Mouse (Mus musculus) gastrocnemius, postnatal 4 days (tissue): ENCODE measurements around the gene Dolpp1. TPM values are rescaled to one million over a fixed set of nuclear protein-coding genes. Genes with fewer than 3 reads are reported as not detected.
A peak's percentile ranks its signal among the peaks of the same experiment; 100 is the strongest.

Source experiments
- DNase-seq, 2 experiments: peaks; one replicate each; pipeline ENCODE4 v3.0.0; 2021 to 2022; ENCODE audit warnings: low spot score in 2 of 2, mixed read lengths in 2 of 2
- total RNA-seq, 2 experiments: library from RNA; stranded (reverse); gene quantifications; 2 replicates each; pipeline ENCODE4 v1.2.3; 2021

Dolpp1 gene
- total RNA-seq, 2 experiments from 2014 or later, result 18.3 to 21.1 TPM

- no peak for DNase-seq
Measured at GRCm38 (mm10) chr2:30375893-30376292, 16.2 kb upstream of the Dolpp1 start.

- no peak for DNase-seq
Measured at GRCm38 (mm10) chr2:30377721-30378120, 14.3 kb upstream of the Dolpp1 start.

GRCm38 (mm10) chr2:30379307-30379706, 12.7 kb upstream of the Dolpp1 start:
- DNase-seq, result no peak

- no peak for DNase-seq
Measured at GRCm38 (mm10) chr2:30380564-30381376, 11.3 kb upstream of the Dolpp1 start.

GRCm38 (mm10) chr2:30381377-30381725, 10.7 kb upstream of the Dolpp1 start:
- DNase-seq, result no peak

- DNase-seq, result no peak
Measured at GRCm38 (mm10) chr2:30384814-30385213, 7.2 kb upstream of the Dolpp1 start.

GRCm38 (mm10) chr2:30385591-30385990, 6.5 kb upstream of the Dolpp1 start:
- DNase-seq, result no peak

- no peak for DNase-seq
Measured at GRCm38 (mm10) chr2:30386913-30387312, 5.1 kb upstream of the Dolpp1 start.

GRCm38 (mm10) chr2:30389000-30389399, 3.1 kb upstream of the Dolpp1 start:
- DNase-seq, result no peak

- DNase-seq, result peak; percentile 73 to 87
Measured at GRCm38 (mm10) chr2:30392577-30393369, 719 bp downstream of the Dolpp1 start.

GRCm38 (mm10) chr2:30393370-30393656, 1.3 kb downstream of the Dolpp1 start:
- DNase-seq, result no peak

- no peak for DNase-seq
Measured at GRCm38 (mm10) chr2:30395757-30396156, 3.7 kb downstream of the Dolpp1 start.

GRCm38 (mm10) chr2:30396246-30396645, 4.2 kb downstream of the Dolpp1 start:
- no peak for DNase-seq

- no peak for DNase-seq
Measured at GRCm38 (mm10) chr2:30397986-30398512, 6.0 kb downstream of the Dolpp1 start.

- DNase-seq, result no peak
Measured at GRCm38 (mm10) chr2:30399191-30400171, 7.4 kb downstream of the Dolpp1 start.

- no peak for DNase-seq
Measured at GRCm38 (mm10) chr2:30401581-30401980, 9.5 kb downstream of the Dolpp1 start.

GRCm38 (mm10) chr2:30402351-30402826, 10.3 kb downstream of the Dolpp1 start:
- no peak for DNase-seq

- no peak for DNase-seq
Measured at GRCm38 (mm10) chr2:30402843-30403242, 10.8 kb downstream of the Dolpp1 start.

GRCm38 (mm10) chr2:30403870-30404269, 11.8 kb downstream of the Dolpp1 start:
- no peak for DNase-seq

GRCm38 (mm10) chr2:30407221-30407620, 15.2 kb downstream of the Dolpp1 start:
- no peak for DNase-seq

- DNase-seq, result no peak
Measured at GRCm38 (mm10) chr2:30407778-30408177, 15.7 kb downstream of the Dolpp1 start.
